16 mouse cellular contexts compared by ENCODE assay signal in the genomic region with DNA sequence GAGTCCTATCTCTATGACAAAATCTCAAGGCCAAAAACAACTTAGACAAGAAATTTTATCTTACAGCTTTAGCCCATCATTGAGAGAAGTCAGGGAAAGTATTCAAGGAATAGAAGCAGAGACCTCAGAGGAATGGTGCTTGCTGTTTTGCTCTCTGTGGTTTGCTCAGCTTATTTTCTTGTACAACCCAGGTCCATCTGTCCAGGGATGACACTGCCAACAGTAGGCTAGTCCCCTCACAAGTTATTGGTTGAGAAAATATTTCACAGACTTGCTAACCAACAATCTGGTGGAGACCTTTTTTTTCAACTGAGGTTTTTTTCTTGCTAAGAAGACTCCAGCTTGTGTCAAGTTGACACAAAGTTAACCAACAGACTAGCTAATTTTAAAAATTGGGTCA.
DNase-seq lines count a peak whose midpoint lies in the region; ATAC-seq and TF ChIP-seq lines count a peak whose summit lies in the region.
"Had no signal": no experiment of that assay in that cellular context is flagged by ENCODE, and none has a peak within 500 bp of the region (broad histone marks: within the 10 kb centered on the region; RNA-seq: fewer than 3 reads in every experiment).

No protein-coding gene starts in this region.

- DNase-seq in forebrain, postnatal 0 days: no peak
- DNase-seq in cerebellum, adult 8-10 months: peak; percentile 65
- DNase-seq in cerebellum, postnatal 14 days: peak; percentile 53 to 82
- DNase-seq in ovary, postnatal 36 days (ENCODE audit: low spot score): no peak
- DNase-seq in layer of hippocampus, postnatal 10 days (ENCODE audit: low spot score in 2 of 2): no peak
- no peak for DNase-seq in heart, postnatal 25 days (ENCODE audit: low spot score)
- DNase-seq: adrenal gland, postnatal 10 days; heart, adult 18-20 months; heart, postnatal 10 days; kidney, adult 8-10 months had no signal

- ATAC-seq in forebrain, postnatal 0 days: 0 out of 2 replicates have a peak, but pooled peaks have one; percentile 20
- ATAC-seq in forebrain, embryonic 15.5 days (replicated peaks): no peak
- ATAC-seq: intestine, embryonic 16.5 days had no signal

- no peak for TF ChIP-seq CTCF in forebrain, postnatal 0 days (IDR thresholded peaks at IDR 0.05; ENCODE audit: low read depth)

- no peaks in the 10 kb centered on the region for H3K4me1 ChIP-seq in forebrain, postnatal 0 days (ENCODE audit: insufficient read depth)
- H3K4me1 ChIP-seq in forebrain, embryonic 15.5 days: no peaks in the 10 kb centered on the region
- H3K4me1 ChIP-seq: embryonic facial prominence, embryonic 13.5 days; forebrain, embryonic 12.5 days; heart, embryonic 10.5 days; hindbrain, embryonic 13.5 days had no signal

- H3K4me2 ChIP-seq in forebrain, postnatal 0 days (ENCODE audit: low read depth): no peak overlapping the region
- H3K4me2 ChIP-seq in forebrain, embryonic 15.5 days (replicated peaks): no peak overlapping the region
- H3K4me2 ChIP-seq: embryonic facial prominence, embryonic 13.5 days; forebrain, embryonic 12.5 days; hindbrain, embryonic 13.5 days had no signal

- intact Hi-C loops in heart, postnatal 25 days (cut with DNase I): no loop called here

- no peak overlapping the region for H3K9ac ChIP-seq in forebrain, postnatal 0 days
- H3K9ac ChIP-seq in forebrain, embryonic 15.5 days (replicated peaks): no peak overlapping the region
- H3K9ac ChIP-seq: embryonic facial prominence, embryonic 13.5 days; forebrain, embryonic 12.5 days; hindbrain, embryonic 13.5 days had no signal

- H3K27me3 ChIP-seq in forebrain, postnatal 0 days (ENCODE audit: insufficient read depth, low read length): no peaks in the 10 kb centered on the region
- no peaks in the 10 kb centered on the region for H3K27me3 ChIP-seq in forebrain, embryonic 15.5 days
- H3K27me3 ChIP-seq: embryonic facial prominence, embryonic 13.5 days; forebrain, embryonic 12.5 days; hindbrain, embryonic 13.5 days had no signal

- H3K36me3 ChIP-seq in forebrain, postnatal 0 days (ENCODE audit: insufficient read depth): no peaks in the 10 kb centered on the region
- no peaks in the 10 kb centered on the region for H3K36me3 ChIP-seq in forebrain, embryonic 15.5 days
- H3K36me3 ChIP-seq: embryonic facial prominence, embryonic 13.5 days; forebrain, embryonic 12.5 days; heart, embryonic 10.5 days; hindbrain, embryonic 13.5 days had no signal

- no peak overlapping the region for H3K4me3 ChIP-seq in forebrain, postnatal 0 days (ENCODE audit: low read depth, low read length)
- no peak overlapping the region for H3K4me3 ChIP-seq in forebrain, embryonic 15.5 days
- H3K4me3 ChIP-seq: embryonic facial prominence, embryonic 13.5 days; forebrain, embryonic 12.5 days; heart, embryonic 10.5 days; hindbrain, embryonic 13.5 days had no signal

- H3K9me3 ChIP-seq in forebrain, postnatal 0 days (ENCODE audit: low read length): no peaks in the 10 kb centered on the region
- H3K9me3 ChIP-seq in forebrain, embryonic 15.5 days: no peaks in the 10 kb centered on the region
- H3K9me3 ChIP-seq: embryonic facial prominence, embryonic 13.5 days; forebrain, embryonic 12.5 days; heart, embryonic 10.5 days; hindbrain, embryonic 13.5 days had no signal

- no peak overlapping the region for H3K27ac ChIP-seq in forebrain, postnatal 0 days (ENCODE audit: low read depth, low read length)
- H3K27ac ChIP-seq in forebrain, embryonic 15.5 days (replicated peaks): no peak overlapping the region
- H3K27ac ChIP-seq: embryonic facial prominence, embryonic 13.5 days; forebrain, embryonic 12.5 days; heart, embryonic 10.5 days; hindbrain, embryonic 13.5 days had no signal

Comparison
In these comparisons a context has a peak if more than half of its experiments do, and no peak if none do; other contexts are left out.
1. DNase-seq: peak in cerebellum, adult 8-10 months (single experiment) and cerebellum, postnatal 14 days (2 of 2); none in forebrain, postnatal 0 days (single experiment), ovary, postnatal 36 days (single experiment), layer of hippocampus, postnatal 10 days (0 of 2) and heart, postnatal 25 days (single experiment).